Mouse (Mus musculus): ENCODE results near the gene Chst12. TPM values are rescaled to one million over a fixed set of nuclear protein-coding genes. Genes with fewer than 3 reads are reported as not detected.

The Chst12 gene
- total RNA-seq, 2 experiments from 2014 or later: 5.5 to 6.7 TPM

GRCm38 (mm10) chr5:140517159-140517920 is 12.0 kb downstream of the Chst12 start:
- no peak for DNase-seq
- intact Hi-C loops (cut with DNase I): no loop called here

- DNase-seq: no peak
- intact Hi-C loops (cut with DNase I): no loop called here
These were observed 12.5 kb downstream of the Chst12 start for GRCm38 (mm10) chr5:140517921-140518230.

GRCm38 (mm10) chr5:140521196-140521595 is 15.8 kb downstream of the Chst12 start:
- intact Hi-C loops (cut with DNase I): no loop called here
- DNase-seq: no peak

GRCm38 (mm10) chr5:140526754-140527153 is 21.4 kb downstream of the Chst12 start:
- intact Hi-C loops (cut with DNase I): no loop called here
- DNase-seq: no peak

GRCm38 (mm10) chr5:140538111-140538683 is 32.8 kb downstream of the Chst12 start:
- no peak for DNase-seq
- intact Hi-C loops (cut with DNase I): loop anchor here (5.0 kb wide), 2 partner anchors 121 to 201 kb away; partner anchors contain the start of gene Eif3b

- peak; percentile 84 to 93 for DNase-seq
- intact Hi-C loops (cut with DNase I): loop anchor here (1.0 to 5.0 kb wide), 4 partner anchors 37 to 145 kb away; no protein-coding TSS in a partner anchor
These were observed 34.8 kb downstream of the Chst12 start for GRCm38 (mm10) chr5:140540106-140540505.

- intact Hi-C loops (cut with DNase I): loop anchor here (5.0 kb wide), 1 partner anchor 34 kb away; no protein-coding TSS in a partner anchor
- no peak for DNase-seq
These were observed 37.6 kb downstream of the Chst12 start for GRCm38 (mm10) chr5:140542811-140543575.

GRCm38 (mm10) chr5:140545651-140546050 is 40.3 kb downstream of the Chst12 start:
- intact Hi-C loops (cut with DNase I): no loop called here
- DNase-seq: no peak

GRCm38 (mm10) chr5:140546332-140546731 is 41.0 kb downstream of the Chst12 start:
- intact Hi-C loops (cut with DNase I): no loop called here
- DNase-seq: no peak

- intact Hi-C loops (cut with DNase I): no loop called here
These were observed 44.1 kb downstream of the Chst12 start for GRCm38 (mm10) chr5:140549306-140550047.

GRCm38 (mm10) chr5:140553719-140554118 is 48.4 kb downstream of the Chst12 start:
- intact Hi-C loops (cut with DNase I): no loop called here
- DNase-seq: no peak

More at GRCm38 (mm10) chr5:140549306-140550047, 44.1 kb downstream of the Chst12 start:
- DNase-seq: no peak

GRCm38 (mm10) chr5:140556859-140557258 is 51.5 kb downstream of the Chst12 start:
- intact Hi-C loops (cut with DNase I): no loop called here
- DNase-seq: no peak

GRCm38 (mm10) chr5:140562601-140563000 is 57.3 kb downstream of the Chst12 start:
- intact Hi-C loops (cut with DNase I): no loop called here
- no peak for DNase-seq

GRCm38 (mm10) chr5:140564896-140565295 is 59.5 kb downstream of the Chst12 start, which contains the start of gene Grifin:
Gene Grifin, minus strand, starts transcription at chr5:140565071.
- no peak for DNase-seq
- intact Hi-C loops (cut with DNase I): loop anchor here (5.0 kb wide), 1 partner anchor 97 kb away; no protein-coding TSS in a partner anchor

GRCm38 (mm10) chr5:140565451-140565850 is 60.1 kb downstream of the Chst12 start:
- intact Hi-C loops (cut with DNase I): loop anchor here (5.0 kb wide), 1 partner anchor 97 kb away; no protein-coding TSS in a partner anchor

GRCm38 (mm10) chr5:140565856-140566255 is 60.5 kb downstream of the Chst12 start:
- DNase-seq: peak; percentile 57 to 65
- intact Hi-C loops (cut with DNase I): loop anchor here (5.0 kb wide), 1 partner anchor 96 kb away; no protein-coding TSS in a partner anchor

More at GRCm38 (mm10) chr5:140565451-140565850, 60.1 kb downstream of the Chst12 start:
- peak; percentile 60 to 66 for DNase-seq

GRCm38 (mm10) chr5:140566271-140566670 is 60.9 kb downstream of the Chst12 start:
- DNase-seq: no peak
- intact Hi-C loops (cut with DNase I): loop anchor here (5.0 kb wide), 1 partner anchor 96 kb away; no protein-coding TSS in a partner anchor

- intact Hi-C loops (cut with DNase I): loop anchor here (5.0 kb wide), 1 partner anchor 95 kb away; no protein-coding TSS in a partner anchor
These were observed 62.0 kb downstream of the Chst12 start for GRCm38 (mm10) chr5:140567321-140567720.

GRCm38 (mm10) chr5:140567751-140568150 is 62.4 kb downstream of the Chst12 start:
- DNase-seq: no peak
- intact Hi-C loops (cut with DNase I): loop anchor here (1.0 to 5.0 kb wide), 3 partner anchors 41 to 95 kb away; no protein-coding TSS in a partner anchor

More at GRCm38 (mm10) chr5:140567321-140567720, 62.0 kb downstream of the Chst12 start:
- DNase-seq: peak; percentile 69 to 74
